Mouse (Mus musculus): ENCODE measurements around the gene Lrrc4. TPM values are rescaled to one million over a fixed set of nuclear protein-coding genes. Genes with fewer than 3 reads are reported as not detected.
A peak's percentile ranks its signal among the peaks of the same experiment; 100 is the strongest.

Lrrc4 gene
- polyA plus RNA-seq, 1 experiment from 2014 or later: 0.35 TPM

- H3K9ac ChIP-seq (replicated peaks; ENCODE audit: low read depth): no peak overlapping the region
- H3K4me1 ChIP-seq (ENCODE audit: insufficient read depth, low read depth, low read length): peaks cover 12% of the 10 kb centered on the region; the same call in 1 of the 2 replicates
- no peak overlapping the region for H3K27ac ChIP-seq (ENCODE audit: low read length)
- no peak for DNase-seq (ENCODE audit: low spot score)
- no peak overlapping the region for H3K4me2 ChIP-seq (replicated peaks; ENCODE audit: low read depth, low read length)
- no peak for ATAC-seq
- H3K27me3 ChIP-seq (replicated peaks; ENCODE audit: insufficient read depth, low read length): no peaks in the 10 kb centered on the region
- TF ChIP-seq CTCF (IDR thresholded peaks at IDR 0.05) (no peak), EP300 (IDR thresholded peaks at IDR 0.05) (no peak)
- H3K4me3 ChIP-seq (ENCODE audit: low read depth, low read length): no peak overlapping the region
- no peaks in the 10 kb centered on the region for H3K36me3 ChIP-seq (ENCODE audit: insufficient read depth, low read length)
- no peaks in the 10 kb centered on the region for H3K9me3 ChIP-seq (ENCODE audit: low read length)
- 70% methylated on average over 3 of the region's 3 CpGs for WGBS
These were observed 146.5 kb downstream of the Lrrc4 start for GRCm38 (mm10) chr6:28685052-28685451.

- peak; percentile 86 for ATAC-seq
These were observed 149.8 kb downstream of the Lrrc4 start for GRCm38 (mm10) chr6:28681521-28682457.

GRCm38 (mm10) chr6:28680537-28680936, 151.0 kb downstream of the Lrrc4 start:
- peaks cover 12% of the 10 kb centered on the region; the same call in 1 of the 2 replicates for H3K4me1 ChIP-seq (ENCODE audit: insufficient read depth, low read depth, low read length)
- no peak overlapping the region for H3K4me3 ChIP-seq (ENCODE audit: low read depth, low read length)
- peak; percentile 59; the same call in 1 of the 2 replicates for ATAC-seq
- H3K36me3 ChIP-seq (ENCODE audit: insufficient read depth, low read length): no peaks in the 10 kb centered on the region
- H3K4me2 ChIP-seq (replicated peaks; ENCODE audit: low read depth, low read length): no peak overlapping the region
- H3K27me3 ChIP-seq (replicated peaks; ENCODE audit: insufficient read depth, low read length): no peaks in the 10 kb centered on the region
- 0 out of 2 replicates have a peak overlapping the region, but pooled peaks have one; percentile 2 for H3K27ac ChIP-seq (ENCODE audit: low read length)
- DNase-seq (ENCODE audit: low spot score): peak; percentile 71
- H3K9ac ChIP-seq (replicated peaks; ENCODE audit: low read depth): no peak overlapping the region
- 30% methylated on average over 4 of the region's 4 CpGs for WGBS
- TF ChIP-seq CTCF (IDR thresholded peaks at IDR 0.05) (no peak), EP300 (IDR thresholded peaks at IDR 0.05) (peak; percentile 39; the same call in 1 of the 2 replicates)
- no peaks in the 10 kb centered on the region for H3K9me3 ChIP-seq (ENCODE audit: low read length)

More at GRCm38 (mm10) chr6:28681521-28682457, 149.8 kb downstream of the Lrrc4 start:
- DNase-seq (ENCODE audit: low spot score): peak; percentile 76
- no peaks in the 10 kb centered on the region for H3K27me3 ChIP-seq (replicated peaks; ENCODE audit: insufficient read depth, low read length)
- H3K4me2 ChIP-seq (replicated peaks; ENCODE audit: low read depth, low read length): no peak overlapping the region
- no peak overlapping the region for H3K4me3 ChIP-seq (ENCODE audit: low read depth, low read length)
- no peaks in the 10 kb centered on the region for H3K9me3 ChIP-seq (ENCODE audit: low read length)
- WGBS: 53% methylated on average over 8 of the region's 8 CpGs
- H3K9ac ChIP-seq (replicated peaks; ENCODE audit: low read depth): no peak overlapping the region
- H3K36me3 ChIP-seq (ENCODE audit: insufficient read depth, low read length): no peaks in the 10 kb centered on the region
- TF ChIP-seq EP300 (IDR thresholded peaks at IDR 0.05): peak; percentile 24; the same call in 1 of the 2 replicates
- no peak for TF ChIP-seq CTCF (IDR thresholded peaks at IDR 0.05)
- H3K27ac ChIP-seq (ENCODE audit: low read length): peak overlapping the region; percentile 27; the same call in 1 of the 2 replicates
- peaks cover 12% of the 10 kb centered on the region; the same call in 1 of the 2 replicates for H3K4me1 ChIP-seq (ENCODE audit: insufficient read depth, low read depth, low read length)

- Histone ChIP-seq H3K9me3 (ENCODE audit: low read length) (no peaks in the 10 kb centered on the region), H3K4me1 (ENCODE audit: insufficient read depth, low read depth, low read length) (peaks cover 12% of the 10 kb centered on the region; the same call in 1 of the 2 replicates), H3K27me3 (replicated peaks; ENCODE audit: insufficient read depth, low read length) (no peaks in the 10 kb centered on the region), H3K9ac (replicated peaks; ENCODE audit: low read depth) (no peak overlapping the region), H3K4me3 (ENCODE audit: low read depth, low read length) (no peak overlapping the region), H3K4me2 (replicated peaks; ENCODE audit: low read depth, low read length) (no peak overlapping the region), H3K27ac (ENCODE audit: low read length) (no peak overlapping the region), H3K36me3 (ENCODE audit: insufficient read depth, low read length) (no peaks in the 10 kb centered on the region)
- WGBS: 88% methylated on average over 1 of the region's 1 CpGs
- DNase-seq (ENCODE audit: low spot score): no peak
- ATAC-seq: no peak
- TF ChIP-seq EP300 (IDR thresholded peaks at IDR 0.05): no peak
- TF ChIP-seq CTCF (IDR thresholded peaks at IDR 0.05): no peak
These were observed 152.7 kb downstream of the Lrrc4 start for GRCm38 (mm10) chr6:28678896-28679295.

- 100% methylated on average over 1 of the region's 1 CpGs for WGBS
- DNase-seq (ENCODE audit: low spot score): no peak
- no peaks in the 10 kb centered on the region for H3K27me3 ChIP-seq (replicated peaks; ENCODE audit: insufficient read depth, low read length)
- H3K4me3 ChIP-seq (ENCODE audit: low read depth, low read length): no peak overlapping the region
- ATAC-seq: no peak
- no peaks in the 10 kb centered on the region for H3K4me1 ChIP-seq (ENCODE audit: insufficient read depth, low read depth, low read length)
- no peak for TF ChIP-seq CTCF (IDR thresholded peaks at IDR 0.05)
- no peak for TF ChIP-seq EP300 (IDR thresholded peaks at IDR 0.05)
- no peaks in the 10 kb centered on the region for H3K9me3 ChIP-seq (ENCODE audit: low read length)
- no peak overlapping the region for H3K27ac ChIP-seq (ENCODE audit: low read length)
- no peak overlapping the region for H3K4me2 ChIP-seq (replicated peaks; ENCODE audit: low read depth, low read length)
- H3K36me3 ChIP-seq (ENCODE audit: insufficient read depth, low read length): no peaks in the 10 kb centered on the region
- no peak overlapping the region for H3K9ac ChIP-seq (replicated peaks; ENCODE audit: low read depth)
These were observed 156.9 kb downstream of the Lrrc4 start for GRCm38 (mm10) chr6:28674686-28675085.

- TF ChIP-seq EP300 (IDR thresholded peaks at IDR 0.05) (no peak), CTCF (IDR thresholded peaks at IDR 0.05) (no peak)
- ATAC-seq: no peak
- Histone ChIP-seq H3K4me1 (ENCODE audit: insufficient read depth, low read depth, low read length) (no peaks in the 10 kb centered on the region), H3K4me2 (replicated peaks; ENCODE audit: low read depth, low read length) (no peak overlapping the region), H3K27me3 (replicated peaks; ENCODE audit: insufficient read depth, low read length) (no peaks in the 10 kb centered on the region), H3K9me3 (ENCODE audit: low read length) (no peaks in the 10 kb centered on the region), H3K36me3 (ENCODE audit: insufficient read depth, low read length) (no peaks in the 10 kb centered on the region), H3K9ac (replicated peaks; ENCODE audit: low read depth) (no peak overlapping the region), H3K4me3 (ENCODE audit: low read depth, low read length) (no peak overlapping the region), H3K27ac (ENCODE audit: low read length) (no peak overlapping the region)
- no peak for DNase-seq (ENCODE audit: low spot score)
- WGBS: 92% methylated on average over 1 of the region's 1 CpGs
These were observed 159.2 kb downstream of the Lrrc4 start for GRCm38 (mm10) chr6:28672388-28672787.
